Mouse (Mus musculus): ENCODE results near the gene Krtap24-1. TPM values are rescaled to one million over a fixed set of nuclear protein-coding genes. Genes with fewer than 3 reads are reported as not detected.

Krtap24-1 gene
- not detected for total RNA-seq (2021)
- long read RNA-seq, experiment 1 = 0 reads
- long read RNA-seq, experiment 2 = 0 reads

- DNase-seq = no peak
Observed at GRCm38 (mm10) chr16:88611922-88612321, at the start of gene Krtap24-1. TSS of gene Krtap24-1 (minus strand) at chr16:88612279.

- DNase-seq = no peak
Observed at GRCm38 (mm10) chr16:88657426-88657825, 45.3 kb upstream of the Krtap24-1 start.

GRCm38 (mm10) chr16:88651952-88652351 lies 39.9 kb upstream of the Krtap24-1 start:
- DNase-seq = no peak

GRCm38 (mm10) chr16:88651082-88651481 lies 39.0 kb upstream of the Krtap24-1 start:
- DNase-seq = no peak

GRCm38 (mm10) chr16:88647358-88647846 lies 35.3 kb upstream of the Krtap24-1 start, which contains the start of gene Krtap26-1:
TSS of gene Krtap26-1 (minus strand) at chr16:88647796.
- DNase-seq = no peak

GRCm38 (mm10) chr16:88646366-88647111 lies 34.5 kb upstream of the Krtap24-1 start:
- no peak for DNase-seq

- DNase-seq = no peak
Observed at GRCm38 (mm10) chr16:88640053-88640452, 28.0 kb upstream of the Krtap24-1 start.

- no peak for DNase-seq
Observed at GRCm38 (mm10) chr16:88635142-88635541, 23.1 kb upstream of the Krtap24-1 start.

GRCm38 (mm10) chr16:88631474-88631873 lies 19.4 kb upstream of the Krtap24-1 start:
- no peak for DNase-seq

- no peak for DNase-seq
Observed at GRCm38 (mm10) chr16:88627566-88627965, 15.5 kb upstream of the Krtap24-1 start, which contains the start of gene 2310079G19Rik. TSS of gene 2310079G19Rik (minus strand) at chr16:88627666.

GRCm38 (mm10) chr16:88612712-88613111 lies 633 bp upstream of the Krtap24-1 start:
- no peak for DNase-seq

- DNase-seq = no peak
Observed at GRCm38 (mm10) chr16:88604570-88604969, 7.5 kb downstream of the Krtap24-1 start.

GRCm38 (mm10) chr16:88602464-88602863 lies 9.6 kb downstream of the Krtap24-1 start:
- DNase-seq = no peak

GRCm38 (mm10) chr16:88600303-88600702 lies 11.8 kb downstream of the Krtap24-1 start:
- no peak for DNase-seq

GRCm38 (mm10) chr16:88599504-88600237 lies 12.4 kb downstream of the Krtap24-1 start:
- no peak for DNase-seq

GRCm38 (mm10) chr16:88592758-88593157 lies 19.3 kb downstream of the Krtap24-1 start:
- no peak for DNase-seq

- DNase-seq = no peak
Observed at GRCm38 (mm10) chr16:88583338-88583737, 28.7 kb downstream of the Krtap24-1 start.

- no peak for DNase-seq
Observed at GRCm38 (mm10) chr16:88575885-88576679, 36.0 kb downstream of the Krtap24-1 start.

- no peak for DNase-seq
Observed at GRCm38 (mm10) chr16:88572904-88573404, 39.1 kb downstream of the Krtap24-1 start.

- no peak for DNase-seq
Observed at GRCm38 (mm10) chr16:88570136-88570535, 41.9 kb downstream of the Krtap24-1 start.

- DNase-seq = no peak
Observed at GRCm38 (mm10) chr16:88569732-88570131, 42.3 kb downstream of the Krtap24-1 start.

- no peak for DNase-seq
Observed at GRCm38 (mm10) chr16:88569096-88569495, 43.0 kb downstream of the Krtap24-1 start.
